Comparison of ENCODE assay signal across 10 mouse cellular contexts in genomic region chr16:92499324-92499723, GRCm38 (mm10). TPM values are rescaled to one million over a fixed set of nuclear protein-coding genes. Genes with fewer than 3 reads are reported as not detected.
DNase-seq lines count a peak whose midpoint lies in the region; ATAC-seq lines count a peak whose summit lies in the region.
"Had no signal": no experiment of that assay in that cellular context is flagged by ENCODE, and none has a peak within 500 bp of the region (broad histone marks: within the 10 kb centered on the region; RNA-seq: fewer than 3 reads in every experiment).

No protein-coding gene starts in this region.

- H3K9me3 ChIP-seq in heart, embryonic 11.5 days (replicated peaks; ENCODE audit: control insufficient read depth, low read length) = no peaks in the 10 kb centered on the region
- H3K9me3 ChIP-seq in embryonic facial prominence, embryonic 12.5 days = no peaks in the 10 kb centered on the region
- H3K9me3 ChIP-seq in intestine, embryonic 15.5 days = no peaks in the 10 kb centered on the region
- H3K9me3 ChIP-seq in midbrain, embryonic 16.5 days (replicated peaks; ENCODE audit: control insufficient read depth, low read length, poor library complexity, severe bottlenecking) = no peaks in the 10 kb centered on the region

- intact Hi-C loops in left cerebral cortex, postnatal 25 days (cut with DNase I) = no loop called here

- H3K4me1 ChIP-seq in heart, embryonic 11.5 days (ENCODE audit: control insufficient read depth, insufficient read depth, low read length) = peaks cover 10% of the 10 kb centered on the region
- peaks cover 16% of the 10 kb centered on the region for H3K4me1 ChIP-seq in embryonic facial prominence, embryonic 12.5 days
- H3K4me1 ChIP-seq in intestine, embryonic 15.5 days (replicated peaks) = peaks cover 14% of the 10 kb centered on the region
- H3K4me1 ChIP-seq in midbrain, embryonic 16.5 days (ENCODE audit: control insufficient read depth, insufficient read depth, low read length) = peaks cover 10% of the 10 kb centered on the region

- 17% methylated on average over 15 of the region's 15 CpGs for WGBS in heart, embryonic 11.5 days (ENCODE audit: insufficient replicate concordance)
- WGBS in embryonic facial prominence, embryonic 12.5 days = 14% methylated on average over 15 of the region's 15 CpGs
- 18% methylated on average over 15 of the region's 15 CpGs for WGBS in intestine, embryonic 15.5 days
- 21% methylated on average over 15 of the region's 15 CpGs for WGBS in midbrain, embryonic 16.5 days

- no peak overlapping the region; the same call in 1 of the 2 replicates for H3K9ac ChIP-seq in heart, embryonic 11.5 days (ENCODE audit: low read depth, low read length)
- peak overlapping the region; percentile 58 for H3K9ac ChIP-seq in embryonic facial prominence, embryonic 12.5 days
- H3K9ac ChIP-seq in intestine, embryonic 15.5 days = peak overlapping the region; percentile 73
- H3K9ac ChIP-seq in midbrain, embryonic 16.5 days (ENCODE audit: low read depth, low read length) = peak overlapping the region; percentile 51

- peak overlapping the region; percentile 99 for H3K4me2 ChIP-seq in heart, embryonic 11.5 days
- peak overlapping the region; percentile 95 for H3K4me2 ChIP-seq in embryonic facial prominence, embryonic 12.5 days (replicated peaks)
- peak overlapping the region; percentile 93 for H3K4me2 ChIP-seq in intestine, embryonic 15.5 days (replicated peaks)
- peak overlapping the region; percentile 87 for H3K4me2 ChIP-seq in midbrain, embryonic 16.5 days (ENCODE audit: low read length)

- ATAC-seq in heart, embryonic 11.5 days (replicated peaks; ENCODE audit: insufficient number of reproducible peaks, low FRiP score, low TSS enrichment) = no peak
- no peak for ATAC-seq in embryonic facial prominence, embryonic 12.5 days (ENCODE audit: insufficient number of reproducible peaks, insufficient read depth, low FRiP score, low TSS enrichment)
- ATAC-seq in intestine, embryonic 15.5 days = no peak
- ATAC-seq in midbrain, embryonic 16.5 days = no peak

- H3K36me3 ChIP-seq in heart, embryonic 11.5 days (ENCODE audit: control insufficient read depth, insufficient read depth, low read length) = no peaks in the 10 kb centered on the region
- no peaks in the 10 kb centered on the region for H3K36me3 ChIP-seq in embryonic facial prominence, embryonic 12.5 days
- no peaks in the 10 kb centered on the region for H3K36me3 ChIP-seq in intestine, embryonic 15.5 days
- H3K36me3 ChIP-seq in midbrain, embryonic 16.5 days (ENCODE audit: control insufficient read depth, insufficient read depth, low read length) = no peaks in the 10 kb centered on the region

- DNase-seq in heart, adult 11 months = no peak
- DNase-seq in ovary, postnatal 14 days (ENCODE audit: low spot score) = no peak
- no peak for DNase-seq in left cerebral cortex, postnatal 25 days (ENCODE audit: low spot score in 2 of 2)
- no peak for DNase-seq in kidney, adult 9 months
- DNase-seq: cerebellum, postnatal 25 days had no signal

- H3K27ac ChIP-seq in heart, embryonic 11.5 days (ENCODE audit: low read depth, low read length) = no peak overlapping the region
- no peak overlapping the region for H3K27ac ChIP-seq in embryonic facial prominence, embryonic 12.5 days
- peak overlapping the region; percentile 86 for H3K27ac ChIP-seq in intestine, embryonic 15.5 days
- no peak overlapping the region for H3K27ac ChIP-seq in midbrain, embryonic 16.5 days (ENCODE audit: low read length)

- H3K27me3 ChIP-seq in heart, embryonic 11.5 days (ENCODE audit: control insufficient read depth, insufficient read depth, low read length) = peaks cover 45% of the 10 kb centered on the region
- H3K27me3 ChIP-seq in embryonic facial prominence, embryonic 12.5 days = peaks cover 49% of the 10 kb centered on the region
- peaks cover 13% of the 10 kb centered on the region for H3K27me3 ChIP-seq in intestine, embryonic 15.5 days (replicated peaks)
- H3K27me3 ChIP-seq in midbrain, embryonic 16.5 days (ENCODE audit: control insufficient read depth, insufficient read depth, low read depth, low read length) = peaks cover 36% of the 10 kb centered on the region

- peak overlapping the region; percentile 59 for H3K4me3 ChIP-seq in heart, embryonic 11.5 days (ENCODE audit: low read depth, low read length)
- H3K4me3 ChIP-seq in embryonic facial prominence, embryonic 12.5 days = peak overlapping the region; percentile 51
- H3K4me3 ChIP-seq in intestine, embryonic 15.5 days (replicated peaks) = peak overlapping the region; percentile 58
- peak overlapping the region; percentile 52 for H3K4me3 ChIP-seq in midbrain, embryonic 16.5 days (ENCODE audit: low read depth, low read length)

RNA-seq across cellular contexts. Expression of gene Clic6, which starts 13.8 kb away (rescaled TPM):
- 0.54 and 0.59 TPM in 2 replicates for polyA plus RNA-seq in heart, embryonic 11.5 days (2014; fragmentation: Nextera tagmentation; extraction: Ambion mirVana)
- 4.0 and 4.4 TPM in 2 replicates for polyA plus RNA-seq in embryonic facial prominence, embryonic 12.5 days (2016; fragmentation: Nextera tagmentation; extraction: Ambion mirVana)
- polyA plus RNA-seq in intestine, embryonic 15.5 days (2015; fragmentation: Nextera tagmentation; extraction: Ambion mirVana) = 80.6 and 81.8 TPM in 2 replicates
- 2.7 and 3.2 TPM in 2 replicates for polyA plus RNA-seq in midbrain, embryonic 16.5 days (2015; fragmentation: Nextera tagmentation; extraction: Ambion mirVana)
- 1 to 10 TPM; 2.7 to 3.4 TPM for total RNA-seq in left cerebral cortex, postnatal 25 days (2021)
- total RNA-seq: granulocyte monocyte progenitor cell, adult 5-6 weeks had no signal

RNA-seq across cellular contexts. Expression of gene Rcan1, which starts 28.7 kb away (rescaled TPM):
- 103 and 150 TPM in 2 replicates for polyA plus RNA-seq in heart, embryonic 11.5 days (2014; fragmentation: Nextera tagmentation; extraction: Ambion mirVana)
- 36.7 and 38.6 TPM in 2 replicates for polyA plus RNA-seq in embryonic facial prominence, embryonic 12.5 days (2016; fragmentation: Nextera tagmentation; extraction: Ambion mirVana)
- polyA plus RNA-seq in intestine, embryonic 15.5 days (2015; fragmentation: Nextera tagmentation; extraction: Ambion mirVana) = 23.5 and 24.0 TPM in 2 replicates
- 76.3 and 80.8 TPM in 2 replicates for polyA plus RNA-seq in midbrain, embryonic 16.5 days (2015; fragmentation: Nextera tagmentation; extraction: Ambion mirVana)
- total RNA-seq in left cerebral cortex, postnatal 25 days (2021) = 10 to 100 TPM; 60.4 to 63.9 TPM

Comparison
In these comparisons a context has a peak if more than half of its experiments do, and no peak if none do; other contexts are left out.
1. RNA of gene Clic6, which starts 13.8 kb away (polyA plus RNA-seq): 80.6 to 81.8 TPM in intestine, embryonic 15.5 days; 4.0 to 4.4 TPM in embryonic facial prominence, embryonic 12.5 days, 2.7 to 3.2 TPM in midbrain, embryonic 16.5 days and 0.54 to 0.59 TPM in heart, embryonic 11.5 days; every median in the first group is over 10 times any median in the second.
2. Peak in every context shown above with its lines, with median percentiles within 50 percentile points of each other: H3K4me2 ChIP-seq and H3K4me3 ChIP-seq.